Mouse (Mus musculus) monocyte, adult 59 days (primary cell): ENCODE measurements around the gene Gm39115. TPM values are rescaled to one million over a fixed set of nuclear protein-coding genes. Genes with fewer than 3 reads are reported as not detected.

ENCODE experiments used
- total RNA-seq, 2 experiments: library from RNA; stranded (reverse); gene quantifications; one replicate each; pipeline ENCODE4 v1.2.4; 2023

Gene Gm39115
- total RNA-seq = not detected

GRCm38 (mm10) chr7:142135934-142136333, at the start of gene Gm39115:
Gene Gm39115, minus strand, starts transcription at chr7:142136034.

GRCm38 (mm10) chr7:142175905-142176304, 40.1 kb upstream of the Gm39115 start, which contains the start of gene Krtap5-2:
Gene Krtap5-2, minus strand, starts transcription at chr7:142176005.

DNA sequence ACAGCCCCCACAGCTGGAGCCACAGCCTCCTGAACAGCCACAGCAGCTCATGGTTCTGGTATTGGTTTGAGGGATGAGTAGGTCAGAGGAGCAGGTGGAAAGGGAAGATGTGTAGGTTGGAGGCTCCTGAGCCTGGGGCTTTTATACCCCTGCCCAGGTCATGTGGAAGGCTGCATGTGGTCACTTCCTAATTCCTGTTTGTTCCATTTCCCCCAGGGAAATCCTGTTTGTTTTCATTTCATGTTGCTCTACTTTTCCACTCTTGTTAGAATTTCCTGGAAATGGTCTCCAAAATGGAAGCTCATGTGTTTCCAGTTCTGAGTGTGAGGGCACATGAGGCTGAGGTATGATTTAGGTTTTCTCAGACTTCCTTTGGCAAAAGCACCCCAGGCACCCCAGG, 29.8 kb upstream of the Gm39115 start, which contains the start of gene Gm4553:
Gene Gm4553 (minus strand): TSS at position 101 of the 400 bp plus-strand sequence.

GRCm38 (mm10) chr7:142157013-142157412, 21.2 kb upstream of the Gm39115 start, which contains the start of gene Gm29735:
Gene Gm29735, minus strand, starts transcription at chr7:142157113.

GRCm38 (mm10) chr7:142144507-142144906, 8.7 kb upstream of the Gm39115 start, which contains the start of gene Gm45337:
Gene Gm45337, minus strand, starts transcription at chr7:142144607.

GRCm38 (mm10) chr7:142120629-142121028, 15.2 kb downstream of the Gm39115 start, which contains the start of gene Gm45618:
Gene Gm45618, minus strand, starts transcription at chr7:142120729.

DNA sequence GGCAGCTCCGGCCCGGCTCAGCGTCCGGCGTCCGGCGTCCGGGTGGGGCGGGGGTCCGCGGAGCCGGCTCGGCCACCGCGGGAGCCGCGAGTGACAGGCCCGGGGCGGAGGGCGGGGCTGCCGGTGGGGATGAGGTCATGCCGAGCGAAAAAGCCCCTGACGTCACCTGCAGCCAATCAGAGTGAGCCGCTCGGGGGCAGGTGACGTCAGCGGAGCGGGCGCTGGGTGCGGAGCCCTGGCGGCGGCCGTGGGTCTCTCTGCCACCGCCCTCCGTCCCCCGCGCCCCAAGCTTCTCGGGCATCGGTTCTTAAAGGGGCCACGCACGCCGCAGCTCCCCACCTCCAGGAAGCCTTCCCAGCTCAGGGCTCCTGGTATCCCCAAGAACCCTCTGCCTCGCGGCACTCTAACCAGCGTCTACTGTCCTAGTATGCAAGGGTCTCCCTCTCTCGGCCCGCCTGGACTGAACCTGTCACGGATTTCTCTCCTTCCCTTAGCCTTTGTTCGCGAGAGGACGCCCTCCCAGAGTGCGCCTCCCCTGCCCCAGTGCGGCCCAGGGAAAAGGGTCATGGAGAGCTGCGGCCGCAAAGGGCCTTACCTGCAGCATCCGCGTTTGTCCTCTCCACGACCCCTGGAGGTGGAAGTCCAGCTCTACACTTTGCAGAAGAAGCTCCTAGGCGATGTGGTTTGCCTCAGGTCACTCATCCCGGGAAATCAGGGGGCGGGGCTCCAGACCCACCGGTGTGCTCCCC, 40.5 kb downstream of the Gm39115 start, which contains the start of gene Dusp8:
Gene Dusp8 (minus strand): TSS at position 661 of the 749 bp plus-strand sequence.

Other genes starting within 250 kb of the Gm39115 start
- gene Tollip, start 217.5 kb downstream of the Gm39115 start, total RNA-seq = 10 to 100 TPM; 56.4 to 60.9 TPM
- gene Brsk2, start 186.3 kb downstream of the Gm39115 start, total RNA-seq = not detected
- gene Mob2, start 75.0 kb downstream of the Gm39115 start, total RNA-seq = 10 to 100 TPM; 33.7 to 38.0 TPM
- gene Dusp8, start 40.2 kb downstream of the Gm39115 start, total RNA-seq = 1 to 10 TPM; 1.2 to 2.1 TPM
- not detected for gene Gm45618, start 15.3 kb downstream of the Gm39115 start, total RNA-seq
- gene Gm45337, start 8.6 kb upstream of the Gm39115 start, total RNA-seq = not detected
- not detected for gene Gm29735, start 21.1 kb upstream of the Gm39115 start, total RNA-seq
- not detected for gene Gm4553, start 29.7 kb upstream of the Gm39115 start, total RNA-seq
- gene Krtap5-2, start 40.0 kb upstream of the Gm39115 start, total RNA-seq = not detected
- gene Gm10153, start 54.4 kb upstream of the Gm39115 start, total RNA-seq = not detected
- not detected for gene Krtap5-3, start 65.3 kb upstream of the Gm39115 start, total RNA-seq
- gene Gm7579, start 75.8 kb upstream of the Gm39115 start, total RNA-seq = not detected
- gene Krtap5-5, start 93.9 kb upstream of the Gm39115 start, total RNA-seq = not detected
- not detected for gene Gm40460, start 105.0 kb upstream of the Gm39115 start, total RNA-seq
- not detected for gene Gm2431, start 122.3 kb upstream of the Gm39115 start, total RNA-seq
- not detected for gene Gm4559, start 138.3 kb upstream of the Gm39115 start, total RNA-seq
- not detected for gene Krtap5-1, start 161.1 kb upstream of the Gm39115 start, total RNA-seq
- gene Krtap5-4, start 167.5 kb upstream of the Gm39115 start, total RNA-seq = not detected
- 10 to 100 TPM in 1 of 2 experiments, 1 to 10 TPM in 1; 8.6 to 10.3 TPM for gene Ifitm10, start 237.7 kb upstream of the Gm39115 start, total RNA-seq
- not detected for gene Gm49369, start 246.6 kb upstream of the Gm39115 start, total RNA-seq